Mouse (Mus musculus) heart, postnatal 0 days (tissue): ENCODE measurements around the gene Serpina10.

Experiments used
- CTCF ChIP-seq: IDR thresholded peaks from 2 replicates; pipeline ENCODE4 v1.5.1; 2016; ENCODE audit warnings: antibody characterized with exemption, control low read depth, low read depth
- EP300 ChIP-seq: IDR thresholded peaks from 2 replicates; pipeline ENCODE4 v1.6.1; 2016; ENCODE audit warnings: antibody characterized with exemption, low read depth

- TF ChIP-seq EP300 (no peak), CTCF (no peak)
These were observed 3.2 kb upstream of the Serpina10 start for GRCm38 (mm10) chr12:103634430-103634829.
